Mouse (Mus musculus) limb, embryonic 15.5 days (tissue): ENCODE measurements around the gene C2. TPM values are rescaled to one million over a fixed set of nuclear protein-coding genes. Genes with fewer than 3 reads are reported as not detected.
A peak's percentile ranks its signal among the peaks of the same experiment; 100 is the strongest.
"Not testable (repeated sequence)": the region's sequence is repeated elsewhere in the genome, so short reads cannot be mapped to it uniquely, and the experiment has no call there.

Experiments
- ATAC-seq: fragments of 200-750 bp; cut with Nextera tagmentation; 2 replicates; pipeline ENCODE4 v1.8.0; 2017; ENCODE audit warnings: low read depth, moderate TSS enrichment; ENCODE audit not compliant: insufficient number of reproducible peaks, low FRiP score, low TSS enrichment
- H3K27ac ChIP-seq: fragments of 300-500 bp; sonication (generic); 2 replicates; pipeline ENCODE4 v1.5.1; 2015; ENCODE audit warnings: moderate library complexity, mild to moderate bottlenecking, inconsistent platforms
- H3K27me3 ChIP-seq: fragments of 300-500 bp; sonication (generic); 2 replicates; pipeline ENCODE4 v1.6.1; 2015; ENCODE audit warnings: inconsistent platforms
- H3K36me3 ChIP-seq: fragments of 300-500 bp; sonication (generic); 2 replicates; pipeline ENCODE4 v1.6.1; 2015; ENCODE audit warnings: inconsistent platforms
- H3K4me1 ChIP-seq: fragments of 300-500 bp; sonication (generic); 2 replicates; pipeline ENCODE4 v1.6.1; 2015; ENCODE audit warnings: inconsistent platforms
- H3K4me2 ChIP-seq: fragments of 300-500 bp; sonication (generic); 2 replicates; pipeline ENCODE4 v1.6.1; 2015; ENCODE audit warnings: mild to moderate bottlenecking, inconsistent platforms
- H3K4me3 ChIP-seq: fragments of 300-500 bp; sonication (generic); 2 replicates; pipeline ENCODE4 v1.5.1; 2015; ENCODE audit warnings: mild to moderate bottlenecking, inconsistent platforms
- H3K9ac ChIP-seq: fragments of 300-500 bp; sonication (generic); 2 replicates; pipeline ENCODE4 v1.6.1; 2015; ENCODE audit warnings: inconsistent platforms
- H3K9me3 ChIP-seq: fragments of 300-500 bp; sonication (generic); 2 replicates; pipeline ENCODE4 v1.6.1; 2016; ENCODE audit warnings: inconsistent platforms
- WGBS: fragments of 180-500 bp; shearing (Covaris S2); methylation state at CpG from one replicate; pipeline ENCODE4 v1.1.7; 2015; 5-methylcytosine and 5-hydroxymethylcytosine counted together
- polyA plus RNA-seq: library from polyadenylated mRNA; unstranded; fragments of >200 nt; fragmentation: Nextera tagmentation; extraction: Ambion mirVana; gene quantifications from 2 replicates; pipeline ENCODE4 v1.2.1, GENCODE M21; 2015

The C2 gene
- polyA plus RNA-seq, 1 experiment from 2014 or later = 5.2 TPM

DNA sequence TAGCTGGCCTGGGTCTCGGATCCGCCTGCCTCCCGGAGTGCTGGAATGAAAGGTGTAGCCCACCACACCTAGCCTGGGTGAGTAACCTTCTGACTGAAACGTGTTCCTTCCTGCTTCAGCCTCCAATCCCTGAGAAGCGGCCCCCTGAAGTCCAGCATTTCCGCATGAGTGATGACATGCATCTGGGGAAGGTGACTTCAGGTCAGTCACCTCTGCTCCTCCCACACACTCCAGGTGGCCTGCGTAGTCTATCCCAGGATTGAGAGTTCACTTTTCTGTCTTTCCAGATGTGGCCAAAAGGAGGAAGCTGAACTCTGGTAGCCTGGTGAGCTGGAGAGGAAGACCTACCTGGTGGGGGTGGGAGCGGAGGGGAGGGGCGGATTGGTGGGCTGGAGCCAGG is 4.8 kb upstream of the C2 start:
- H3K36me3 ChIP-seq = peaks cover 64% of the 10 kb centered on the region
- H3K27ac ChIP-seq = no peak overlapping the region
- H3K9me3 ChIP-seq = no peaks in the 10 kb centered on the region
- H3K4me2 ChIP-seq = no peak overlapping the region
- no peak overlapping the region for H3K4me3 ChIP-seq
- no peak overlapping the region for H3K9ac ChIP-seq
- H3K27me3 ChIP-seq = no peaks in the 10 kb centered on the region
- WGBS = 91% methylated on average over 9 of the region's 9 CpGs
- no peak for ATAC-seq
- H3K4me1 ChIP-seq = peaks cover 10% of the 10 kb centered on the region

DNA sequence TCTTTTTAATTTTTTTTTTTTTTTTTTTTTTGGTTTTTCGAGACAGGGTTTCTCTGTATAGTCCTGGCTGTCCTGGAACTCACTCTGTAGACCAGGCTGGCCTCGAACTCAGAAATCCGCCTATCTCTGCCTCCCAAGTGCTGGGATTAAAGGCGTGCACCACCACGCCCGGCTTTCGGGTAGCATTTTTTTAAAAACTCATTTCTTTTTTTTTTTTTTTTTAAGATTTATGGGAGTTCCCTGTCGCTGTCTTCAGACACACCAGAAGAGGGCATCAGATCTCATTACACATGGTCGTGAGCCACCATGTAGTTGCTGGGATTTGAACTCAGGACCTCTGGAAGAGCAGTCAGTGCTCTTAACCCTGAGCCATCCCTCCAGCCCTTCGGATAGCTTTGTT is 3.9 kb upstream of the C2 start:
- H3K27ac ChIP-seq, ATAC-seq: not testable (repeated sequence)

DNA sequence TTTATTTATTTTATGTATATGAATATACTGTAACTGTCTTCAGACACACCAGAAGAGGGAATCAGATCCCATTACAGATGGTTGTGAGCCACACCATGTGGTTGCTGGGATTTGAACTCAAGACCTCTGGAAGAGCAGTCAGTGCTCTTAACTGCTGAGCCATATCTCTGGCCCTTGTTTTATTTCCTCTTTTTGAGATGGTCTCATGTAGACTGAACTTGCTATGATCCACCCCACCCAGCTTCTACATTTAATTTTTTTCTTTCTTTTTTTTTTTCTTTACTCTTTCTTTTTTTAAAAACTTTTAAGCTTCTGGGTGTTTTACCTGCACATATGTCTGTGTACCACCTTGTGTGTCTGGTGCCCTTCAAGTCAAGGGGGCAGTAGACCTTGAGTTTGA is 2.8 kb upstream of the C2 start:
- H3K27me3 ChIP-seq, H3K9me3 ChIP-seq, H3K4me3 ChIP-seq, H3K27ac ChIP-seq, ATAC-seq, H3K9ac ChIP-seq, H3K4me2 ChIP-seq: not testable (repeated sequence)
- Histone ChIP-seq H3K4me1 (peaks cover 27% of the 10 kb centered on the region), H3K36me3 (peaks cover 51% of the 10 kb centered on the region)

More for the DNA sequence above, 3.9 kb upstream of the C2 start:
- not testable (repeated sequence) for H3K9ac ChIP-seq, H3K27me3 ChIP-seq, H3K4me3 ChIP-seq, H3K9me3 ChIP-seq, H3K4me2 ChIP-seq
- peaks cover 55% of the 10 kb centered on the region for H3K36me3 ChIP-seq
- 82% methylated on average over 9 of the region's 10 CpGs for WGBS
- peaks cover 18% of the 10 kb centered on the region for H3K4me1 ChIP-seq

DNA sequence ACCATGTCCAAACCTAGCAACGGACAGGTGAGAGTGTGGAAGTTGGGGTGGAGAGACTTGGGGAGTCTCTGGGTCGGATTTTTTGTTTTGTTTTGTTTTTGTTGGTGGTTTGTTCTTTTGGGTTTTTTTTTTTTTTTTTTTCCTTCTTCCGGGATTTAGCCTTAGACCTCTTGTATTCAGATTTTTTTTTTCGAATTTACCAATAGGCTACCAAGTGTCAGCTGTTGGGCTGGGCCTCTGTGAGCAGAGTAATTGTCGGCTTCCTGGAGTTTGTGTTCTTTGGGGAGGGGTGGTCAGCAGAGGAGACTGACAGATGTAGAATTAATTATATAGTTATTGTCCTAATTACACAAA is 1.8 kb upstream of the C2 start:
- WGBS = 1% methylated on average over 5 of the region's 5 CpGs
- H3K4me3 ChIP-seq = peak overlapping the region; percentile 84
- H3K9me3 ChIP-seq = no peaks in the 10 kb centered on the region
- H3K27me3 ChIP-seq = no peaks in the 10 kb centered on the region
- peak overlapping the region; percentile 61 for H3K4me2 ChIP-seq
- no peak for ATAC-seq
- H3K4me1 ChIP-seq = peaks cover 36% of the 10 kb centered on the region
- peak overlapping the region; percentile 98 for H3K27ac ChIP-seq
- H3K36me3 ChIP-seq = peaks cover 42% of the 10 kb centered on the region
- H3K9ac ChIP-seq = peak overlapping the region; percentile 94

DNA sequence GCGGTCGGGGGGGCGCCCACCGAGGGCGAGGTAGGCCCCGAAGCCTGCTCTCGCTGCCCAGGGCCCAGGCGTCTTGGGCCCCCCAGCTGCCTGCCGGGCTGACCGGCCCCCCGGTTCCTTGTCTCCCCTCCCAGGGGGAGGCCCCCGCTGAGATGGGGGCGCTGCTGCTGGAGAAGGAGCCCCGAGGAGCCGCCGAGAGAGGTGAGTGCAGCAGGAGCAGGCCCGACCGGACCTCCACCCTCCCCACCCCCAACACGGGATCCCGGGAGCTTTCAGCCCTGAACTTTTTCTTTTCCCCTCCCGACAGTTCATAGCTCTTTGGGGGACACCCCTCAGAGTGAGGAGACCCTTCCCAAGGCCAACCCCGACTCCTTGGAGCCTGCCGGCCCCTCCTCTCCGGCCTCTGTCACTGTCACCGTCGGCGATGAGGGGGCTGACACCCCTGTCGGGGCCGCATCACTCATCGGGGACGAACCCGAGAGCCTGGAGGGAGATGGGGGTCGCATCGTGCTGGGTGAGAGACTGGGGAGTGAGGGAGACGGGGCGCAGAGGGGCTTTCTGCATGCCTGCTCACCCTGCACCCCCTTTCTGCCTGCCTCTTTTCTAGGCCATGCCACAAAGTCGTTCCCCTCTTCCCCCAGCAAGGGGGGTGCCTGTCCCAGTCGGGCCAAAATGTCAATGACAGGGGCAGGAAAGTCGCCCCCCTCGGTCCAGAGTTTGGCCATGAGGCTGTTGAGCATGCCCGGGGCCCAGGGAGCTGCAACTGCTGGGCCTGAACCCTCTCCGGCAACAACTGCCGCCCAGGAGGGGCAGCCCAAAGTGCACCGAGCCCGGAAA is 1.2 kb upstream of the C2 start:
- H3K36me3 ChIP-seq = peaks cover 36% of the 10 kb centered on the region
- no peaks in the 10 kb centered on the region for H3K27me3 ChIP-seq
- peaks cover 37% of the 10 kb centered on the region for H3K4me1 ChIP-seq
- H3K27ac ChIP-seq = peak overlapping the region; percentile 98
- H3K9ac ChIP-seq = peak overlapping the region; percentile 94
- H3K4me2 ChIP-seq = peak overlapping the region; percentile 61
- H3K9me3 ChIP-seq = no peaks in the 10 kb centered on the region
- peak overlapping the region; percentile 84 for H3K4me3 ChIP-seq
- no peak for ATAC-seq
- WGBS = under 1% methylated on average over 42 of the region's 45 CpGs

DNA sequence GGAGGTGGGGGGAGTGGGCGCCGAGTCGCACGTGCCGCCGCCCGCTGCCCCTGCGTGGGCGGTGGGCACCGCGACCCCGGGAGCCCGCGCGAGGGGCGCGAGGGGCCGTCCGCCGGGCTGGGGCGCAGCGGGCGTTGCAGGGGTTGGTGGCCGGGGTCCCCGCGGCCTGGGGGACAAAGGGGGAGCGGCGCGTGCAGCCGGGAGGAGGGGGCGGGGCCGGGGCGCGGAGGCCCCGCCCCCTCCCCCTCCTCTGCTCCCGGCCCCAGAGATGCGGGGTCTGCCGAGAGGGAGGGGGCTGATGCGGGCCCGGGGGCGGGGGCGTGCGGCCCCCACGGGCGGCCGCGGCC is 614 bp upstream of the C2 start:
- peaks cover 30% of the 10 kb centered on the region for H3K36me3 ChIP-seq
- no peaks in the 10 kb centered on the region for H3K9me3 ChIP-seq
- peak overlapping the region; percentile 94 for H3K9ac ChIP-seq
- H3K27me3 ChIP-seq = no peaks in the 10 kb centered on the region
- peak overlapping the region; percentile 98 for H3K27ac ChIP-seq
- H3K4me3 ChIP-seq = peak overlapping the region; percentile 84
- WGBS = 0% methylated on average over 18 of the region's 47 CpGs
- H3K4me1 ChIP-seq = peaks cover 41% of the 10 kb centered on the region
- ATAC-seq = no peak
- peak overlapping the region; percentile 61 for H3K4me2 ChIP-seq

DNA sequence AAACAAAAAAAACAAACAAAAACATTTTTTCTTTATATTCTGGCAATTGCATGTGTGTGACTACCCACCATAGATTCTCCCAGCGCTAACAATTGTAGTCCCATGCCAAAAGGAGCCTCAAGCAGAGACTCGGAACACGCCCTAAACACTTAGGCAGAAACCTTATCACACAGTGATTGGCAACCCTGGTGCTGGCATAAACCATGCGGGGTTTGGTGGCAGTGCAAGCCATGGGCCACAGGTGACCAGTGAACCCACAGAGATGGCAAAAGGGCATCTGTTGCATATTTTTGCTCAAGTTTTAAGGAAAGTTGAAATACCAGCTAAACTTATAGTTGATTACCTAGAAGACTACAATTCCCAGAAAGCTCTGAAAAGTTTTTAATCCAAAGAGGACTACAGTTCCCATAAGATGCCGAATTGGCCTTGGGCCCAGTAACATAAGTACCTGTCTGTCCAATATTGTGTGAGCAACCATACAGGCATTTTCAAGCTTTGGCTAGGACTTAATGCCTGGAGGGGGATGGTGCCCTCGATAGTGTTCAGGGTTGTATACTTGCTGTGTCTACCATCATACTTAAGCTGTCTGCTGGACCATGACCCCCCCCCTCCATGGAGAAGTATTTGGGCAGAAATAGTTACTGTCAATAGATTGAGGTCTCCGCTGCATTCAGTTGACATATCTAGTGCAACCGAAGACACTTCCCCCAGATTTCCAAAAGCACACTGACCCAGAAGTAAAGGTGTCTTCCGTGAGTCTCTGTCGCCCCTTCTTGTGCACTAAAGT is 499 bp downstream of the C2 start:
- Histone ChIP-seq H3K9ac (peak overlapping the region; percentile 94), H3K9me3 (no peaks in the 10 kb centered on the region), H3K27me3 (no peaks in the 10 kb centered on the region), H3K4me2 (peak overlapping the region; percentile 61), H3K4me3 (peak overlapping the region; percentile 84), H3K27ac (peak overlapping the region; percentile 98), H3K4me1 (peaks cover 43% of the 10 kb centered on the region), H3K36me3 (peaks cover 19% of the 10 kb centered on the region)
- no peak for ATAC-seq
- 16% methylated on average over 10 of the region's 10 CpGs for WGBS

DNA sequence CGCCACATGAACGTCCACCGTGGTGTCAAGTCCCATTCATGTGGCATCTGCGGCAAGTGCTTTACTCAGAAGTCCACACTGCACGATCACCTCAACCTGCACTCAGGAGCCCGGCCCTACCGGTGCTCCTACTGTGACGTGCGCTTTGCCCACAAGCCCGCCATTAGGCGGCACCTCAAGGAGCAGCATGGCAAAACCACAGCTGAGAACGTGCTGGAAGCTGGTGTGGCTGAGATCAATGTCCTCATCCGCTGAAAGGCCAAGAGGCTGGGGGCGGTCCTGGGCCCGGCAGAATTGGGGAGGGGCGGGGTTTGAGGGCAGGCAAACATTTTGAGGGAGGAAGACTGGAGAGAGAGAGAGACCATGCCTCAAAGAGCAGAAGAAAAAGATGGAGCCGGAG is 1.7 kb downstream of the C2 start:
- no peaks in the 10 kb centered on the region for H3K27me3 ChIP-seq
- 87% methylated on average over 17 of the region's 17 CpGs for WGBS
- ATAC-seq = no peak
- 0 out of 2 replicates have a peak overlapping the region, but pooled peaks have one; percentile 3 for H3K4me2 ChIP-seq
- H3K36me3 ChIP-seq = peaks cover 11% of the 10 kb centered on the region; the same call in 1 of the 2 replicates
- H3K4me1 ChIP-seq = peaks cover 43% of the 10 kb centered on the region
- H3K9me3 ChIP-seq = no peaks in the 10 kb centered on the region
- H3K4me3 ChIP-seq = no peak overlapping the region
- no peak overlapping the region for H3K9ac ChIP-seq
- no peak overlapping the region for H3K27ac ChIP-seq

DNA sequence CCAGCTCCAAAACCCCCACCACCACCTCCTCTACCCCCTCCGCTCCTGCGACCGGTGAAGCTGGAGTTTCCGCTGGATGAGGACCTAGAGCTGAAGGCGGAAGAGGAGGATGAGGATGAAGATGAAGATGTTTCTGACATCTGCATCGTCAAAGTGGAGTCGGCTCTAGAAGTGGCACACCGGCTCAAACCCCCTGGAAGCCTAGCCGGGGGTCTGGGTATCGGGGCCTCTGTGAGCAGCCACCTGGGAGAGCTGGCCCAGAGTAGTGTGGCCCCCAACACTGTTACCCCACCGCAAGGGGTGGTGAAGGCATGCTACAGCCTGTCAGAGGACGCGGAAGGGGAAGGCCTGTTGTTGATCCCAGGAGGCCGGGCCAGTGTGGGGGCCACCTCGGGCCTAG is 2.3 kb downstream of the C2 start:
- Histone ChIP-seq H3K4me3 (peak overlapping the region; percentile 74), H3K4me2 (peak overlapping the region; percentile 84), H3K27ac (peak overlapping the region; percentile 93), H3K9ac (no peak overlapping the region), H3K9me3 (no peaks in the 10 kb centered on the region), H3K4me1 (peaks cover 43% of the 10 kb centered on the region), H3K36me3 (peaks cover 8% of the 10 kb centered on the region; the same call in 1 of the 2 replicates), H3K27me3 (no peaks in the 10 kb centered on the region)
- ATAC-seq = no peak
- WGBS = 89% methylated on average over 15 of the region's 15 CpGs

DNA sequence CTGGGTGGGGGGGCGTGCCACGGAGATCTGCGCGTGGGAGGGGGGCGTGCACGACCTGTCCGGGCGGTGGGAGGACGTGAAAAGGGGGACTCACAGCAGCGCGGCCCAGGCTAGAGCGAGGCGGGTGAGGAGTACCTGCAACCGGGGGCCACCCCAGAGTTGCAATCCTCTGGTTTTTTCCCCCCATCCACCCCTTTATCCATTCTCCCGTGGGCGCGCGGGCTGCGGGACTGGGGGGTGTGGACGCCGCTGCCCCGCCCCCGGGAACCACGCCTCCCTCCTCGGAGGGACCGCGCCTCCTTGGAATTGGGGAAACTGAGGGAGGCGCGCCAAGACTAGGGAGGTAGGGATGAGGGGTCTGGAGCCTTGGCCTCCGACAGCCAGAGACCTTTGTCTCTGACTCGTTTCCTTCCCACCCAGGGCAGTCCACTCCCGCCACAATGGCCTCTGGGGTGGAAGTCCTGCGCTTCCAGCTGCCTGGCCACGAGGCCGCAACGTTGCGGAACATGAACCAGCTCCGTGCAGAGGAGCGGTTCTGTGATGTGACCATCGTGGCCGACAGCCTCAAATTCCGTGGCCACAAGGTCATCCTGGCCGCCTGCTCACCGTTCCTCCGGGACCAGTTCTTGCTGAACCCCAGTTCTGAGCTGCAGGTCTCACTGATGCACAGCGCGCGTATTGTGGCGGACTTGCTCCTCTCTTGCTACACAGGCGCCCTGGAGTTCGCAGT is 3.1 kb downstream of the C2 start:
- Histone ChIP-seq H3K9me3 (no peaks in the 10 kb centered on the region), H3K4me1 (peaks cover 37% of the 10 kb centered on the region), H3K27ac (peak overlapping the region; percentile 93), H3K27me3 (no peaks in the 10 kb centered on the region), H3K4me3 (peak overlapping the region; percentile 74), H3K36me3 (peaks cover 8% of the 10 kb centered on the region; the same call in 1 of the 2 replicates), H3K4me2 (peak overlapping the region; percentile 84), H3K9ac (peak overlapping the region; percentile 69)
- 7% methylated on average over 50 of the region's 51 CpGs for WGBS
- 0 out of 2 replicates have a peak, but pooled peaks have one; percentile 3 for ATAC-seq

DNA sequence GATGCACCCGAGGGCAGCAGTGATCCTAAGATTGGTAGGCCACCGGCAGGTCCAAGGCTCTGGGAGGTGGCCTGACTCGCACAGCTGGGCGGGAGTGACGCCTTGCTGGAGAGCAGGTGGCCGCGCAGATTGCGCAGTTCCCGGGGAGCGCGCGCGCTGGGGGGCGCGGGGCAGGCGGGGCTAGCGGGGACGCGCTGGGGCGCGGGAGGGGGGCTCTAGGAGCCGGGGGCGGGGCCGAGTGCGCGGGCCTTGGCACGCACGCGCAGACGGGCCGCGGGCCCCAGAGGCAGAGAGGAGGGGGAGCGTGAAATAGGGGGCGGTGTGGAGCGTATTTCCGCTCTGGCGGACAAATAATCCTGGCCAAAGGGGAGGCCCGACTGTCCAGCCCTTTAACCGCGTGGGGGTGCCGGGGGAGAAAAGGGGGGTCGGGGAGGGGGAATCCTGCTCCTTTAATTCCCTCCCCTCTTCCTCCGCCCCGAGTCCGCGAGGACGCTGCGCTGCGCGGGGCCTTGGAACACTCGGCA is 3.9 kb downstream of the C2 start:
- no peaks in the 10 kb centered on the region for H3K27me3 ChIP-seq
- ATAC-seq = peak; percentile 91
- peak overlapping the region; percentile 74 for H3K4me3 ChIP-seq
- peaks cover 8% of the 10 kb centered on the region; the same call in 1 of the 2 replicates for H3K36me3 ChIP-seq
- under 1% methylated on average over 40 of the region's 51 CpGs for WGBS
- H3K9ac ChIP-seq = peak overlapping the region; percentile 69
- no peaks in the 10 kb centered on the region for H3K9me3 ChIP-seq
- peak overlapping the region; percentile 93 for H3K27ac ChIP-seq
- peaks cover 33% of the 10 kb centered on the region for H3K4me1 ChIP-seq
- H3K4me2 ChIP-seq = peak overlapping the region; percentile 84
